Mouse (Mus musculus): ENCODE results near the gene Dcaf5. TPM values are rescaled to one million over a fixed set of nuclear protein-coding genes. Genes with fewer than 3 reads are reported as not detected.

Dcaf5 gene
- total and polyA plus RNA-seq, 3 experiments: 15.9 to 38.1 (median 32.4) TPM

- no peak for DNase-seq
These were observed 102.2 kb downstream of the Dcaf5 start for GRCm38 (mm10) chr12:80334162-80334561.

DNA sequence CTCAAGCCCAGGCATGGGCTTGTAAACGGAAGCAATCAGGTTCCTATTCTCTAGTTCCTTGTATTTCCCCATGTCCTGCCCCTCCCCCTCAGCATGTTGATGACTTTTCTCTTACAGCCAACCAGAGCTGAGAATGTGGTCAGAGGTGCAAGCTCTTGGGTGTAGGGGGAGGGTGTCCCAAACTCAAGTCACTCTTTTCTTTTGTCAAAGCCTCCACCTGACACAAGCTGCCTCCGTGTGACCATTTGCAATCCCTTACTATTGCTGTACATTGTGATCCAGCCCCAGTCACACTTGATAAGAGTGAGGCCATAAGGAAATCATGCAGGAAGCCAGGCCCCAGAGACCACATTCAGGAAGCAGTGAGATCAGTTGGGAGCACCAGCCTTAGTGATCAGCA lies 104.8 kb downstream of the Dcaf5 start:
- intact Hi-C loops (cut with DNase I): no loop called here
- DNase-seq: no peak

More at GRCm38 (mm10) chr12:80334162-80334561, 102.2 kb downstream of the Dcaf5 start:
- TF ChIP-seq EP300 (IDR thresholded peaks at IDR 0.05; ENCODE audit: insufficient read depth, low read depth, low read length) (no peak), CTCF (IDR thresholded peaks at IDR 0.05) (no peak), POLR2A (IDR thresholded peaks at IDR 0.05; ENCODE audit: insufficient read depth, low read depth, low read length) (no peak)
- no peaks in the 10 kb centered on the region for H3K27me3 ChIP-seq (ENCODE audit: control insufficient read depth, insufficient read depth, low read length)
- H3K36me3 ChIP-seq (ENCODE audit: control insufficient read depth, insufficient read depth, low read length): no peaks in the 10 kb centered on the region; the same call in 1 of the 2 replicates
- H3K79me2 ChIP-seq (replicated peaks; ENCODE audit: control insufficient read depth, insufficient read depth, low read length): no peaks in the 10 kb centered on the region
- intact Hi-C loops (cut with DNase I): no loop called here
- 25% methylated on average over 4 of the region's 4 CpGs for WGBS
- H3K4me3 ChIP-seq: no peak overlapping the region
- H3K27ac ChIP-seq: no peak overlapping the region
- no peak overlapping the region for H3K9ac ChIP-seq (ENCODE audit: low read depth, low read length)
- H3K4me1 ChIP-seq (ENCODE audit: control insufficient read depth, insufficient read depth, low read length): peaks cover 12% of the 10 kb centered on the region

DNA sequence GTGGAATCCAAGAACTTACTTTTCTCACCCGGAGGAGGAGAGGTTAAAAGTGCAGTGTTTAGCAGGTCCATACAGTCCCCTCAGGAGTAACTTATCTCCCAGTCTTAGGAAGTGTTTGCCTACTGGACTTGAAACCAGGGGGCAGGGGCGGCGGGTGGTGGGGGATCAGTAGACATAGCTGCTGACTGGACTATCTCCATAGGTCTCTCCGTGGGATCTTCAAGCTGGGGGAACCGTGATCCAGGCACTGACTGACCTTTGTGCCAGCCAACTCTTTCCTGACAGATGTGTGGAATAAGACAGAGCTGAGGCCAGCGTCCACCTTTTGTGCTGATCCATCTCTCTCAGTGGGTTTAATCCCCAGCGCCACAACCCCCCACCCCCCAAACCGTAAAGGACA lies 105.6 kb downstream of the Dcaf5 start:
- Histone ChIP-seq H3K36me3 (ENCODE audit: control insufficient read depth, insufficient read depth, low read length) (no peaks in the 10 kb centered on the region), H3K4me1 (ENCODE audit: control insufficient read depth, insufficient read depth, low read length) (peaks cover 11% of the 10 kb centered on the region), H3K79me2 (replicated peaks; ENCODE audit: control insufficient read depth, insufficient read depth, low read length) (no peaks in the 10 kb centered on the region), H3K4me3 (no peak overlapping the region), H3K27ac (no peak overlapping the region), H3K9ac (ENCODE audit: low read depth, low read length) (no peak overlapping the region), H3K27me3 (ENCODE audit: control insufficient read depth, insufficient read depth, low read length) (no peaks in the 10 kb centered on the region)
- WGBS: 90% methylated on average over 8 of the region's 8 CpGs
- TF ChIP-seq CTCF (IDR thresholded peaks at IDR 0.05) (no peak), POLR2A (IDR thresholded peaks at IDR 0.05; ENCODE audit: insufficient read depth, low read depth, low read length) (no peak), EP300 (IDR thresholded peaks at IDR 0.05; ENCODE audit: insufficient read depth, low read depth, low read length) (no peak)
- intact Hi-C loops (cut with DNase I): no loop called here
- DNase-seq: no peak

More for the DNA sequence above, 104.8 kb downstream of the Dcaf5 start:
- WGBS: 34% methylated on average over 2 of the region's 2 CpGs
- Histone ChIP-seq H3K4me3 (no peak overlapping the region), H3K36me3 (ENCODE audit: control insufficient read depth, insufficient read depth, low read length) (no peaks in the 10 kb centered on the region), H3K79me2 (replicated peaks; ENCODE audit: control insufficient read depth, insufficient read depth, low read length) (no peaks in the 10 kb centered on the region), H3K27me3 (ENCODE audit: control insufficient read depth, insufficient read depth, low read length) (no peaks in the 10 kb centered on the region), H3K9ac (ENCODE audit: low read depth, low read length) (no peak overlapping the region), H3K4me1 (ENCODE audit: control insufficient read depth, insufficient read depth, low read length) (peaks cover 11% of the 10 kb centered on the region), H3K27ac (no peak overlapping the region)
- TF ChIP-seq EP300 (IDR thresholded peaks at IDR 0.05; ENCODE audit: insufficient read depth, low read depth, low read length): no peak
- TF ChIP-seq CTCF (IDR thresholded peaks at IDR 0.05): no peak
- TF ChIP-seq POLR2A (IDR thresholded peaks at IDR 0.05; ENCODE audit: insufficient read depth, low read depth, low read length): no peak

DNA sequence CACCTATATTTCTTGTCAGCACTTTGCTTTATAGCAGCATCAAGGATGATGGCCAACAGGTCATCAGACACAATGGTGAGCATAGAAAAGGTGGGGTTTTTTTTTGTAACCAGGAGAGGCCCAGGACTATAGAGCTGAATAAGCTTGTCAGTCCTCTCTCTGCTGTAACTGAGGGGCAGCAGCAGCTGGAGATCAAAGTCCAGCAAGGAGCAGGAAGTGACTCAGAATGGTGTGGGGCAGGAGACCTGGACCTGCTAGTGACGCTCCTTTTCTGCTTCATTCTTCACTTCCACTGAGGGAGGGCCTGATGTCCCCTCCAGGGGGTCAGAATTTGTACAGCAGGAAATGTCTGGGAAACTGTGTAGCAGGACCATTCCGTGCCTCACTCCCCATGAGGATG lies 106.8 kb downstream of the Dcaf5 start:
- WGBS: 55% methylated on average over 2 of the region's 2 CpGs
- H3K36me3 ChIP-seq (ENCODE audit: control insufficient read depth, insufficient read depth, low read length): no peaks in the 10 kb centered on the region
- TF ChIP-seq POLR2A (IDR thresholded peaks at IDR 0.05; ENCODE audit: insufficient read depth, low read depth, low read length) (no peak), EP300 (IDR thresholded peaks at IDR 0.05; ENCODE audit: insufficient read depth, low read depth, low read length) (no peak), CTCF (IDR thresholded peaks at IDR 0.05) (no peak)
- DNase-seq: no peak
- H3K4me1 ChIP-seq (ENCODE audit: control insufficient read depth, insufficient read depth, low read length): peaks cover 16% of the 10 kb centered on the region
- H3K9ac ChIP-seq (ENCODE audit: low read depth, low read length): no peak overlapping the region
- H3K79me2 ChIP-seq (replicated peaks; ENCODE audit: control insufficient read depth, insufficient read depth, low read length): no peaks in the 10 kb centered on the region
- H3K4me3 ChIP-seq: no peak overlapping the region
- intact Hi-C loops (cut with DNase I): loop anchor here (5.0 kb wide), 2 partner anchors 72 to 122 kb away; no protein-coding TSS in a partner anchor
- H3K27ac ChIP-seq: no peak overlapping the region
- H3K27me3 ChIP-seq (ENCODE audit: control insufficient read depth, insufficient read depth, low read length): no peaks in the 10 kb centered on the region

- no peak overlapping the region for H3K27ac ChIP-seq
These were observed 110.4 kb downstream of the Dcaf5 start for GRCm38 (mm10) chr12:80326047-80326446.

GRCm38 (mm10) chr12:80324785-80325131 lies 111.6 kb downstream of the Dcaf5 start:
- no peak overlapping the region for H3K4me3 ChIP-seq
- intact Hi-C loops (cut with DNase I): loop anchor here (5.0 kb wide), 2 partner anchors 67 to 117 kb away; no protein-coding TSS in a partner anchor
- no peak overlapping the region for H3K9ac ChIP-seq (ENCODE audit: low read depth, low read length)
- peak overlapping the region; percentile 50 for H3K27ac ChIP-seq
- no peaks in the 10 kb centered on the region for H3K79me2 ChIP-seq (replicated peaks; ENCODE audit: control insufficient read depth, insufficient read depth, low read length)
- 0 out of 2 replicates have a peak, but pooled peaks have one; percentile 4 for TF ChIP-seq EP300 (IDR thresholded peaks at IDR 0.05; ENCODE audit: insufficient read depth, low read depth, low read length)
- no peak for TF ChIP-seq CTCF (IDR thresholded peaks at IDR 0.05)
- H3K36me3 ChIP-seq (ENCODE audit: control insufficient read depth, insufficient read depth, low read length): no peaks in the 10 kb centered on the region
- no peaks in the 10 kb centered on the region for H3K27me3 ChIP-seq (ENCODE audit: control insufficient read depth, insufficient read depth, low read length)
- H3K4me1 ChIP-seq (ENCODE audit: control insufficient read depth, insufficient read depth, low read length): peaks cover 16% of the 10 kb centered on the region
- 8% methylated on average over 1 of the region's 1 CpGs for WGBS
- no peak for DNase-seq

More at GRCm38 (mm10) chr12:80326047-80326446, 110.4 kb downstream of the Dcaf5 start:
- DNase-seq: no peak
- intact Hi-C loops (cut with DNase I): loop anchor here (5.0 kb wide), 2 partner anchors 69 to 119 kb away; no protein-coding TSS in a partner anchor
- no peak for TF ChIP-seq POLR2A (IDR thresholded peaks at IDR 0.05; ENCODE audit: insufficient read depth, low read depth, low read length)
- TF ChIP-seq EP300 (IDR thresholded peaks at IDR 0.05; ENCODE audit: insufficient read depth, low read depth, low read length): no peak
- TF ChIP-seq CTCF (IDR thresholded peaks at IDR 0.05): no peak
- Histone ChIP-seq H3K27me3 (ENCODE audit: control insufficient read depth, insufficient read depth, low read length) (no peaks in the 10 kb centered on the region), H3K79me2 (replicated peaks; ENCODE audit: control insufficient read depth, insufficient read depth, low read length) (no peaks in the 10 kb centered on the region), H3K4me1 (ENCODE audit: control insufficient read depth, insufficient read depth, low read length) (peaks cover 16% of the 10 kb centered on the region), H3K9ac (ENCODE audit: low read depth, low read length) (no peak overlapping the region), H3K36me3 (ENCODE audit: control insufficient read depth, insufficient read depth, low read length) (no peaks in the 10 kb centered on the region), H3K4me3 (no peak overlapping the region)
